Mouse (Mus musculus) hindbrain, embryonic 11.5 days (tissue): Measurements from ENCODE around the gene Thada. TPM values are rescaled to one million over a fixed set of nuclear protein-coding genes. Genes with fewer than 3 reads are reported as not detected.

Source experiments
- ATAC-seq: fragments of 200-750 bp; cut with Nextera tagmentation; 2 replicates; pipeline ENCODE4 v1.8.0; 2017; ENCODE audit warnings: mild to moderate bottlenecking, moderate TSS enrichment, moderate library complexity; ENCODE audit not compliant: low FRiP score
- DNase-seq: peaks from one replicate; pipeline ENCODE4 v3.0.0-alpha.2; 2015; ENCODE audit warnings: low spot score
- H3K27ac ChIP-seq: fragments of 300-500 bp; sonication (generic); 2 replicates; pipeline ENCODE4 v1.5.1; 2014; ENCODE audit warnings: mild to moderate bottlenecking, low read depth, low read length
- H3K27me3 ChIP-seq: fragments of 300-500 bp; sonication (generic); 2 replicates; pipeline ENCODE4 v1.6.1; 2014; ENCODE audit warnings: mild to moderate bottlenecking, low read length, moderate library complexity, mixed read lengths; ENCODE audit not compliant: control insufficient read depth, insufficient read depth
- H3K36me3 ChIP-seq: fragments of 300-500 bp; sonication (generic); 2 replicates; pipeline ENCODE4 v1.6.1; 2014; ENCODE audit warnings: mild to moderate bottlenecking, low read length, moderate library complexity, mixed read lengths; ENCODE audit not compliant: control insufficient read depth, insufficient read depth
- H3K4me1 ChIP-seq: fragments of 300-500 bp; sonication (generic); replicated peaks from 2 replicates; pipeline ENCODE4 v1.6.1; 2014; ENCODE audit warnings: low read length, mixed read lengths; ENCODE audit not compliant: control insufficient read depth, insufficient read depth
- H3K4me2 ChIP-seq: fragments of 300-500 bp; sonication (generic); replicated peaks from 2 replicates; pipeline ENCODE4 v1.6.1; 2014; ENCODE audit warnings: mild to moderate bottlenecking, low read depth, low read length
- H3K4me3 ChIP-seq: fragments of 300-500 bp; sonication (generic); 2 replicates; pipeline ENCODE4 v1.5.1; 2014; ENCODE audit warnings: low read depth, low read length
- H3K9ac ChIP-seq: fragments of 300-500 bp; sonication (generic); 2 replicates; pipeline ENCODE4 v1.6.1; 2014; ENCODE audit warnings: low read depth, low read length
- H3K9me3 ChIP-seq: fragments of 300-500 bp; sonication (generic); 2 replicates; pipeline ENCODE4 v1.6.1; 2016; ENCODE audit warnings: low read length; ENCODE audit not compliant: control insufficient read depth
- WGBS: fragments of 180-500 bp; shearing (Covaris S2); extraction: QIAGEN DNeasy Blood & Tissue Kit; methylation state at CpG from one replicate; pipeline ENCODE4 v1.1.7; 2014; 5-methylcytosine and 5-hydroxymethylcytosine counted together
- polyA plus RNA-seq: library from polyadenylated mRNA; unstranded; fragments of >200 nt; fragmentation: Nextera tagmentation; extraction: Ambion mirVana; gene quantifications from 2 replicates; pipeline ENCODE4 v1.2.1, GENCODE M21; 2014

The Thada gene
- polyA plus RNA-seq, 1 experiment from 2014 or later: 13.1 TPM

DNA sequence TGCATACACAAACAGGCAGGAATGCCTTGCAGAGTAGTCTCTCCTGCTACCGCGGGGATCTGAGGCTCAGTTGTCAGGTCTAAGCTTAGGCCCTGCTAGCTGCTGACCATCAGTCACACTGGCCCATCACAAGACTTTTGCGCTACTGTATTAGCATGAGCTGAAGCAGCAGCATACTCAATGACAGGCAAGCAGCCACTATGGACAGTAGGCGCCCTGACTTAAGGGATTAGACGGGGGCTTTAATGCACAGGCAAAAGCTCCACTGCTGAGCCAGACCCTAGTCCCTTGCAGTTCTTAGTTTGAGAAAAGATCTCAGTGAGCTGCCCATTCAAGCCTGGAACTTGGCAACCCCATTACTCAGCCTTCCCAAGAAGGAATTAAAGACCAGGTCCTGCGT is 66.6 kb downstream of the Thada start:
- Histone ChIP-seq H3K4me2 (no peak overlapping the region), H3K27me3 (no peaks in the 10 kb centered on the region), H3K4me3 (no peak overlapping the region), H3K27ac (no peak overlapping the region), H3K36me3 (no peaks in the 10 kb centered on the region), H3K9me3 (no peaks in the 10 kb centered on the region), H3K4me1 (no peaks in the 10 kb centered on the region), H3K9ac (no peak overlapping the region)
- 88% methylated on average over 6 of the region's 6 CpGs for WGBS
- no peak for DNase-seq
- no peak for ATAC-seq

DNA sequence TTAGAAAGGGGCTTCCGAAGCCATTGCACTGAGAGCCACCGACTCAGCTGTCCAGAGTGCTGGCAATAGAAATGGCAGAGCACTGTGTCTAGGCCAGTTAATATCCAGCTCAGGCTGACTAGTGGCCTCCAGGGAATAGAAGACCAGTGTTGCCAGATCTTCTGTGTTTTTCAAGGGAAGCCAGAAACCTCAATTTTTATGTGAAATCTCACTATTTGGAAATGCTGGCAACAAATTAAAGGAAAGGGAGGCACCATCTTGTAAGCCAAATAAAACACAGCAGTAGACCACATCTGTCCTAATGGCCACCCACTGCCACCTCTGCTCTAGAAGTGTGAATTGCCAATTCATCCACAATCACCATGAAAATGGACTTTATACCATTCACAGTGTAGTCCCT is 76.0 kb downstream of the Thada start:
- ATAC-seq: no peak
- WGBS: 91% methylated on average over 2 of the region's 2 CpGs

GRCm38 (mm10) chr17:84386176-84386575 is 79.8 kb downstream of the Thada start:
- no peak for DNase-seq
- Histone ChIP-seq H3K4me3 (no peak overlapping the region), H3K27me3 (no peaks in the 10 kb centered on the region), H3K36me3 (peaks cover 8% of the 10 kb centered on the region; the same call in 1 of the 2 replicates), H3K9me3 (no peaks in the 10 kb centered on the region), H3K27ac (no peak overlapping the region), H3K4me1 (no peaks in the 10 kb centered on the region), H3K4me2 (no peak overlapping the region), H3K9ac (no peak overlapping the region)
- ATAC-seq: no peak
- 97% methylated on average over 4 of the region's 4 CpGs for WGBS

More for the DNA sequence above, 76.0 kb downstream of the Thada start:
- H3K9ac ChIP-seq: no peak overlapping the region
- no peak overlapping the region for H3K27ac ChIP-seq
- no peak overlapping the region for H3K4me2 ChIP-seq
- no peaks in the 10 kb centered on the region for H3K4me1 ChIP-seq
- H3K27me3 ChIP-seq: no peaks in the 10 kb centered on the region
- no peak for DNase-seq
- H3K4me3 ChIP-seq: no peak overlapping the region
- peaks cover 4% of the 10 kb centered on the region; the same call in 1 of the 2 replicates for H3K36me3 ChIP-seq
- H3K9me3 ChIP-seq: no peaks in the 10 kb centered on the region

DNA sequence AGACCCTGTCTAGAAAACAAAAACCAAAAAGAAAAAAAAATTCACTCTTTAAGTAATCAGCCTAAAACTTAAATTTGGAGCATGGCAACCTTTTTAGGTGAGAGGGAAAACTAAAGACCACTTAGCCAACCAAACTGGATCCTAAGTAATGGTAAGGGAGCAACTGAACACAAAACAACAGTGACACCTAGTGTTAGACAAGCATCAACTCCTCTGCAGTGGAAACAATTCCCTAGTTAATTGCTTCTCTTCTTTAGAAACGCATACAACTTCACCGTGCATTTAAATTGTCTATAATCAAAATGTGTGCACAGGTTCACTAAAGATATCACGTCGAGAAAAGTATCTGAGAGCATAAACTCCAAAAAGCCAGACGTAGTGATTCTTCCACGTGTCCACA is 80.3 kb downstream of the Thada start:
- Histone ChIP-seq H3K4me1 (no peaks in the 10 kb centered on the region), H3K9me3 (no peaks in the 10 kb centered on the region), H3K4me2 (no peak overlapping the region), H3K4me3 (no peak overlapping the region), H3K9ac (no peak overlapping the region), H3K27ac (no peak overlapping the region), H3K36me3 (peaks cover 8% of the 10 kb centered on the region; the same call in 1 of the 2 replicates), H3K27me3 (no peaks in the 10 kb centered on the region)
- no peak for ATAC-seq
- DNase-seq: no peak
- WGBS: 94% methylated on average over 6 of the region's 6 CpGs

GRCm38 (mm10) chr17:84384661-84385060 is 81.3 kb downstream of the Thada start:
- no peak overlapping the region for H3K27ac ChIP-seq
- no peak overlapping the region for H3K4me3 ChIP-seq
- no peaks in the 10 kb centered on the region for H3K9me3 ChIP-seq
- peaks cover 8% of the 10 kb centered on the region; the same call in 1 of the 2 replicates for H3K36me3 ChIP-seq
- DNase-seq (peak; percentile 29), ATAC-seq (no peak)
- no peaks in the 10 kb centered on the region for H3K27me3 ChIP-seq
- no peaks in the 10 kb centered on the region for H3K4me1 ChIP-seq
- no peak overlapping the region for H3K9ac ChIP-seq
- H3K4me2 ChIP-seq: no peak overlapping the region

DNA sequence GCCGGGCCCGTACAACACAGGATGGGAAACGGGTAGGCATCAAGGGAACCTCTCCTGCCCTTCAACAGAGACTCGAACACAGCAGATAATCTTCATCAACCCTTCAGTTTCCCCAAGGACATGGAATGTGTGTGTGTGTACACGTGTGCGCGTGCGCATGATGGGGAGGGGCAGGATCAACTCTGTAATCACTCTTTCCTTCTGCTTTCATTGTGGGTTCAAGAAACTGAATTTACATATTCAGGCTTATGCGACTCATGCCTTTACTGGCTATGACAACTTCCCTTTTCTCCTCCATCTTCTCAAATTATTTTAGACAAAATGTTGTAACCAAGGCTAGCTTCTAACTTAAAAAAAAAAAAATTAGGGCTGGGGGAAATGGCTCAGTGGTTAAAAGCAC is 85.7 kb downstream of the Thada start:
- DNase-seq: no peak
- WGBS: 95% methylated on average over 9 of the region's 9 CpGs
- H3K27ac ChIP-seq: no peak overlapping the region
- no peak overlapping the region for H3K4me3 ChIP-seq
- no peaks in the 10 kb centered on the region for H3K4me1 ChIP-seq
- no peak for ATAC-seq
- no peaks in the 10 kb centered on the region for H3K9me3 ChIP-seq
- 0 out of 2 replicates have a peak, but pooled peaks cover 4% of the 10 kb centered on the region for H3K36me3 ChIP-seq
- no peak overlapping the region for H3K4me2 ChIP-seq
- H3K9ac ChIP-seq: no peak overlapping the region
- no peaks in the 10 kb centered on the region for H3K27me3 ChIP-seq

- Histone ChIP-seq H3K36me3 (no peaks in the 10 kb centered on the region), H3K27me3 (no peaks in the 10 kb centered on the region), H3K27ac (no peak overlapping the region), H3K9ac (no peak overlapping the region), H3K4me1 (no peaks in the 10 kb centered on the region), H3K4me2 (no peak overlapping the region), H3K4me3 (no peak overlapping the region), H3K9me3 (no peaks in the 10 kb centered on the region)
- WGBS: 94% methylated on average over 4 of the region's 4 CpGs
- no peak for DNase-seq
- ATAC-seq: no peak
These were observed 89.1 kb downstream of the Thada start for GRCm38 (mm10) chr17:84376882-84377281.

- Histone ChIP-seq H3K9ac (no peak overlapping the region), H3K9me3 (no peaks in the 10 kb centered on the region), H3K27ac (no peak overlapping the region), H3K27me3 (no peaks in the 10 kb centered on the region), H3K36me3 (no peaks in the 10 kb centered on the region), H3K4me3 (no peak overlapping the region), H3K4me2 (no peak overlapping the region), H3K4me1 (no peaks in the 10 kb centered on the region)
- no peak for DNase-seq
- WGBS: 92% methylated on average over 6 of the region's 6 CpGs
- no peak for ATAC-seq
These were observed 93.5 kb downstream of the Thada start for GRCm38 (mm10) chr17:84372411-84373045.

DNA sequence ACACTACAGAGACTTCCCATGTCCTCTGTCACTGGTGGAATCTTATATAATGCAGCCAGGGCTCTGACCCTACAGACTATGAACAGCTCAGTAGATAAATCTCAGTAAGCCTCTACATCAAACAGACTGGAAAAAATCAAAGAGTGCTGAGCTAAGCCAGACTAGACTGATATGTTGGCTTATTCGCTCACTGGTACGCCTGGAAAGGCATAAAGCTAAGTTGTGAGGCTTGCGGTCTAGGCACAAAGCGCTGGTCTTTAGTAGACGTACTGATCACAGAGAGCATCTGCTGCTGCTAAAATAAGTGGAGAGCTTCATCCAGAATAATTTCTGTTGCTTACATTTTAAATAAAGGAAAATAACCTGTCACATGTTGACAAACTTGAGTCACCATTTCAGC is 95.6 kb downstream of the Thada start:
- H3K4me1 ChIP-seq: no peaks in the 10 kb centered on the region
- H3K27me3 ChIP-seq: no peaks in the 10 kb centered on the region
- 92% methylated on average over 5 of the region's 5 CpGs for WGBS
- H3K4me2 ChIP-seq: no peak overlapping the region
- no peaks in the 10 kb centered on the region for H3K36me3 ChIP-seq
- H3K9ac ChIP-seq: no peak overlapping the region
- no peak for ATAC-seq
- no peak for DNase-seq
- H3K27ac ChIP-seq: no peak overlapping the region
- no peak overlapping the region for H3K4me3 ChIP-seq
- no peaks in the 10 kb centered on the region for H3K9me3 ChIP-seq
